Mouse (Mus musculus): ENCODE results near the gene Ift172. TPM values are rescaled to one million over a fixed set of nuclear protein-coding genes. Genes with fewer than 3 reads are reported as not detected.

Ift172 gene
- total and polyA plus RNA-seq, 3 experiments, result 15.3 to 21.8 TPM; not detected in 1

GRCm38 (mm10) chr5:31240637-31241521 is 50.0 kb downstream of the Ift172 start, which contains the start of the genes Nrbp1 and Gm9970 (continued):
- TF ChIP-seq NELFE (IDR thresholded peaks at IDR 0.05; ENCODE audit: low read depth, low read length) (peak; percentile 94), CHD2 (IDR thresholded peaks at IDR 0.05; ENCODE audit: low read length) (no peak), EP300 (IDR thresholded peaks at IDR 0.05; ENCODE audit: low read depth in 1 of 2, low read length in 2 of 2) (no peak), TBP (IDR thresholded peaks at IDR 0.05; ENCODE audit: low read depth, low read length) (peak; percentile 76), MAX (IDR thresholded peaks at IDR 0.05; ENCODE audit: low read length) (no peak)

- TF ChIP-seq EP300 (IDR thresholded peaks at IDR 0.05; ENCODE audit: low read depth in 1 of 2, low read length in 2 of 2) (no peak), CHD2 (IDR thresholded peaks at IDR 0.05; ENCODE audit: low read length) (no peak), ZMIZ1 (IDR thresholded peaks at IDR 0.05; ENCODE audit: low read depth, low read length) (no peak), MYB (IDR thresholded peaks at IDR 0.05; ENCODE audit: low read depth, low read length) (no peak), USF1 (IDR thresholded peaks at IDR 0.05; ENCODE audit: low read depth, low read length) (no peak), ELF1 (IDR thresholded peaks at IDR 0.05; ENCODE audit: low read depth, low read length) (no peak), MXI1 (IDR thresholded peaks at IDR 0.05; ENCODE audit: low read depth, low read length) (no peak), MAZ (IDR thresholded peaks at IDR 0.05; ENCODE audit: low read depth, low read length) (no peak), CHD1 (IDR thresholded peaks at IDR 0.05; ENCODE audit: low read depth, low read length) (no peak), TBP (IDR thresholded peaks at IDR 0.05; ENCODE audit: low read depth, low read length) (no peak), MEF2A (IDR thresholded peaks at IDR 0.05; ENCODE audit: extremely low read depth, insufficient replicate concordance, low read depth, low read length, poor library complexity, severe bottlenecking) (no peak), TAL1 (IDR thresholded peaks at IDR 0.05; ENCODE audit: low read length) (no peak), ZC3H11A (IDR thresholded peaks at IDR 0.05; ENCODE audit: low read depth, low read length) (no peak), SIN3A (IDR thresholded peaks at IDR 0.05; ENCODE audit: low read length) (no peak), MAX (IDR thresholded peaks at IDR 0.05; ENCODE audit: low read length) (no peak), POLR2A (IDR thresholded peaks at IDR 0.05; ENCODE audit: control insufficient read depth in 1 of 2, insufficient read depth in 1 of 2, low read depth in 1 of 2, low read length in 2 of 2, poor library complexity in 1 of 2) (no peak), GABPA (IDR thresholded peaks at IDR 0.05; ENCODE audit: low read depth, low read length) (no peak)
- DNase-seq (ENCODE audit: low read depth, low spot score), result no peak
- Histone ChIP-seq H3K36me3 (ENCODE audit: control insufficient read depth in 1 of 2, insufficient read depth in 2 of 2, low read length in 2 of 2) (peaks cover 0 to 6% of the 10 kb centered on the region in 2 experiments; a peak in 2 of 4 replicates), H3K27me3 (ENCODE audit: control insufficient read depth in 1 of 2, insufficient read depth in 2 of 2, low read length in 2 of 2) (no peaks in the 10 kb centered on the region), H3K27ac (ENCODE audit: control insufficient read depth, low read depth, low read length) (no peak overlapping the region), H3K79me2 (ENCODE audit: control insufficient read depth, insufficient read depth, low read length, poor library complexity) (no peaks in the 10 kb centered on the region), H3K4me1 (ENCODE audit: control insufficient read depth in 1 of 2, insufficient read depth in 2 of 2, low read length in 2 of 2) (peaks cover 0 to 6% of the 10 kb centered on the region in 2 experiments; a peak in 2 of 4 replicates), H3K9me3 (replicated peaks; ENCODE audit: insufficient read depth, low read length) (no peaks in the 10 kb centered on the region), H3K9ac (ENCODE audit: control insufficient read depth, low read depth, low read length, poor library complexity, severe bottlenecking) (no peak overlapping the region), H3K4me3 (ENCODE audit: control insufficient read depth in 1 of 2, insufficient read depth in 1 of 2, low read depth in 2 of 2, low read length in 2 of 2) (no peak overlapping the region)
Measured at GRCm38 (mm10) chr5:31226641-31227040, 64.3 kb downstream of the Ift172 start.
